Mouse (Mus musculus) mouse embryonic stem cell (cell line): ENCODE measurements around the gene Mrto4.

Source experiments
- in situ Hi-C, 2 experiments: fragments of 300-500 bp; cut with MboI; formaldehyde crosslinking; loops; 1 replicate in 1 of 2; 3 replicates in 1 of 2; pipeline ENCODE4 v1.14.3; 2019 to 2020; ENCODE audit warnings: low sequenced_read_pairs in 2 of 2, low pct_unique_long_range_greater_than_20kb in 1 of 2, mixed read lengths in 1 of 2; ENCODE audit not compliant: unreplicated experiment in 1 of 2

The Mrto4 gene

GRCm38 (mm10) chr4:139302241-139302640, 50.1 kb downstream of the Mrto4 start:
- in situ Hi-C loops, result no loop called here

DNA sequence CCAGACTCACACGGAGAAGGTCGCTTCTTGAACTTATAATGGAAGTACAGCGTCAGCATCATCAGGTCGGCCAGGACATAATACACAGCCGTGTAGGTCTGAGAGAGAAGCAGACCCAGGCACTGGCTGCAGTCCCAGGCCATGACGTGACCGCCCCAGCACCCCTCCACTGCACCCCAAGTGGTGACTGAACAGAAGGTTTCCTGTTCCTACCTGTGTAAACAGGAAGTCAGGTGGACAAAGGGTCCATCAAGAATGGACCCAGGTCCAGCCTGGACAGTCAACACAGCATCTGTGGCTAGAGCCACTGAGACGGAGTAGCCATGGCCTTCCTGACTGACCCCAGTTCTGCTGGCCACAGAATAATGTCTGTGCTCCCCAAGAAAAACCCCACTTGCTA, 50.6 kb downstream of the Mrto4 start:
- in situ Hi-C loops, result no loop called here

- in situ Hi-C loops, result no loop called here
These were observed 53.6 kb downstream of the Mrto4 start for GRCm38 (mm10) chr4:139298671-139299366.

GRCm38 (mm10) chr4:139297566-139297965, 54.8 kb downstream of the Mrto4 start:
- in situ Hi-C loops, result no loop called here
